Mouse (Mus musculus): ENCODE results near the gene Atp4b.

DNA sequence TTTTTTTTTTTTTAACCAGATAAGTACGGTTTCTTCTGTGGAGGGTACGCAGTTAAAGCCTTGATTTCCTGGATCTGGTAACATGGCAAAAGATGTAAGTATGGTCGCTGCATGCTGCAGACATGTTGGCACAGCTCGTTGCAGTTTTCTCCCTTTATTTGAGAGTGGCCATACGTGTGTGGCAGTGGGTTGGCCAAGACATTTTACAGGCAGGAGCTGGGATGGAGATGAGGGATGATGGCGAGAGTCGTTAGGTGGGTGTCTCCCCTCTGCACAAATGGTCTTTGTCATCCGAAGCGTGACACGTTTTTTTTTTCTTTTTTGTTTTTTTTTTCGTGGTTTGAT lies 57.0 kb downstream of the Atp4b start:
- TF ChIP-seq CTCF (conservative IDR thresholded peaks at IDR 0.05; ENCODE audit: insufficient read depth, insufficient read length, low read depth, low read length) (no peak), POLR2A (IDR thresholded peaks at IDR 0.05; ENCODE audit: low read depth, low read length) (no peak)
